Mouse (Mus musculus) megakaryocyte, embryonic 14.5 days (primary cell): Measurements from ENCODE around the gene Higd1b. TPM values are rescaled to one million over a fixed set of nuclear protein-coding genes. Genes with fewer than 3 reads are reported as not detected.

Experiments used
- H3K27me3 ChIP-seq: replicated peaks from 2 replicates; pipeline ENCODE3; 2012; ENCODE audit warnings: inconsistent platforms
- H3K36me3 ChIP-seq: replicated peaks from 2 replicates; pipeline ENCODE3; 2012; ENCODE audit warnings: low read length, inconsistent platforms, mixed read lengths
- H3K4me1 ChIP-seq: 2 replicates; pipeline ENCODE4 v1.6.1; 2012; ENCODE audit warnings: inconsistent platforms
- H3K4me3 ChIP-seq: replicated peaks from 2 replicates; pipeline ENCODE3; 2012; ENCODE audit warnings: moderate library complexity, mild to moderate bottlenecking, inconsistent platforms
- H3K9me3 ChIP-seq: 2 replicates; pipeline ENCODE4 v1.6.1; 2012; ENCODE audit warnings: inconsistent platforms
- FLI1 ChIP-seq: IDR thresholded peaks from 2 replicates; pipeline ENCODE4 v1.6.1; 2012; ENCODE audit warnings: low read length, inconsistent platforms, mixed read lengths
- GATA1 ChIP-seq: IDR thresholded peaks from 3 replicates; pipeline ENCODE4 v1.6.1; 2012; ENCODE audit warnings: mixed read lengths, low read length, inconsistent platforms, borderline replicate concordance
- polyA plus RNA-seq: library from polyadenylated mRNA; stranded (reverse); fragments of >175 nt; gene quantifications from 2 replicates; pipeline ENCODE4 v1.2.3, GENCODE M21; 2012; ENCODE audit warnings: low replicate concordance; ENCODE audit not compliant: insufficient read depth

Higd1b gene
- polyA plus RNA-seq, 1 experiment = not detected

GRCm38 (mm10) chr11:102879558-102879957, 43.9 kb downstream of the Higd1b start:
- TF ChIP-seq FLI1 (no peak), GATA1 (no peak)
- H3K36me3 ChIP-seq = peaks cover 33% of the 10 kb centered on the region
- peaks cover 18% of the 10 kb centered on the region for H3K27me3 ChIP-seq
- H3K4me3 ChIP-seq = peak overlapping the region; percentile 92
- H3K4me1 ChIP-seq = peaks cover 29% of the 10 kb centered on the region
- no peaks in the 10 kb centered on the region for H3K9me3 ChIP-seq

GRCm38 (mm10) chr11:102880585-102881313, 45.1 kb downstream of the Higd1b start, which contains the start of the genes Eftud2 and Ccdc103:
TSS of gene Eftud2 (minus strand) at chr11:102880985.
TSS of gene Ccdc103 (plus strand) at chr11:102881204.
- H3K36me3 ChIP-seq = peaks cover 21% of the 10 kb centered on the region
- peaks cover 29% of the 10 kb centered on the region for H3K4me1 ChIP-seq

GRCm38 (mm10) chr11:102881314-102882198, 45.9 kb downstream of the Higd1b start:
- H3K4me1 ChIP-seq = peaks cover 29% of the 10 kb centered on the region
- no peak for TF ChIP-seq FLI1
- TF ChIP-seq GATA1 = no peak
- H3K27me3 ChIP-seq = peaks cover 38% of the 10 kb centered on the region
- H3K9me3 ChIP-seq = no peaks in the 10 kb centered on the region
- H3K4me3 ChIP-seq = peak overlapping the region; percentile 92
- peaks cover 15% of the 10 kb centered on the region for H3K36me3 ChIP-seq

More at GRCm38 (mm10) chr11:102880585-102881313, 45.1 kb downstream of the Higd1b start, which contains the start of the genes Eftud2 and Ccdc103:
- Histone ChIP-seq H3K4me3 (peak within 1 kb of the TSS; percentile 92), H3K9me3 (no peaks in the 10 kb centered on the region), H3K27me3 (peaks cover 30% of the 10 kb centered on the region)
- TF ChIP-seq GATA1 (peak; percentile 96), FLI1 (no peak)

GRCm38 (mm10) chr11:102884616-102885219, 49.1 kb downstream of the Higd1b start, which contains the start of gene Fam187a:
TSS of gene Fam187a (plus strand) at chr11:102885169.
- H3K9me3 ChIP-seq = peaks cover 4% of the 10 kb centered on the region
- H3K36me3 ChIP-seq = no peaks in the 10 kb centered on the region
- no peak within 1 kb of the TSS for H3K4me3 ChIP-seq
- H3K27me3 ChIP-seq = peaks cover 66% of the 10 kb centered on the region
- H3K4me1 ChIP-seq = peaks cover 21% of the 10 kb centered on the region
- TF ChIP-seq GATA1 (no peak), FLI1 (no peak)

GRCm38 (mm10) chr11:102887433-102887832, 51.8 kb downstream of the Higd1b start:
- Histone ChIP-seq H3K27me3 (peaks cover 80% of the 10 kb centered on the region), H3K9me3 (peaks cover 4% of the 10 kb centered on the region), H3K4me1 (peaks cover 7% of the 10 kb centered on the region; the same call in 1 of the 2 replicates), H3K4me3 (no peak overlapping the region), H3K36me3 (no peaks in the 10 kb centered on the region)
- TF ChIP-seq FLI1 = no peak
- no peak for TF ChIP-seq GATA1

Other genes with a start within 250 kb of the Higd1b start
- 1.2 and 3.1 TPM in 2 replicates for gene Fzd2, start 231.5 kb upstream of the Higd1b start, polyA plus RNA-seq
- not detected in 2 replicates for gene Meioc, start 172.1 kb upstream of the Higd1b start, polyA plus RNA-seq
- 3.3 TPM in 1 of 2 replicates, not detected in the other for gene Ccdc43, start 138.1 kb upstream of the Higd1b start, polyA plus RNA-seq
- 0.78 TPM in 1 of 2 replicates, not detected in the other for gene Adam11, start 74.4 kb upstream of the Higd1b start, polyA plus RNA-seq
- not detected in 2 replicates for gene Gjc1, start 16.1 kb upstream of the Higd1b start, polyA plus RNA-seq
- 23.2 and 87.1 TPM in 2 replicates for gene Eftud2, start 45.1 kb downstream of the Higd1b start, polyA plus RNA-seq
- gene Ccdc103, start 45.4 kb downstream of the Higd1b start, polyA plus RNA-seq = not detected in 2 replicates
- not detected in 2 replicates for gene Fam187a, start 49.3 kb downstream of the Higd1b start, polyA plus RNA-seq
- not detected in 2 replicates for gene Gfap, start 65.1 kb downstream of the Higd1b start, polyA plus RNA-seq
- gene Kif18b, start 89.3 kb downstream of the Higd1b start, polyA plus RNA-seq = 11.5 and 18.4 TPM in 2 replicates
- not detected in 2 replicates for gene C1ql1, start 110.8 kb downstream of the Higd1b start, polyA plus RNA-seq
- 5.7 and 17.6 TPM in 2 replicates for gene Nmt1, start 192.3 kb downstream of the Higd1b start, polyA plus RNA-seq
- 56.4 and 77.6 TPM in 2 replicates for gene Dcakd, start 192.5 kb downstream of the Higd1b start, polyA plus RNA-seq